Mouse (Mus musculus) cerebellum, adult 11 months (tissue): ENCODE data around the gene Gm765.

Source experiments
- DNase-seq: peaks from one replicate; pipeline ENCODE4 v3.0.0; 2022

Gene Gm765

DNA sequence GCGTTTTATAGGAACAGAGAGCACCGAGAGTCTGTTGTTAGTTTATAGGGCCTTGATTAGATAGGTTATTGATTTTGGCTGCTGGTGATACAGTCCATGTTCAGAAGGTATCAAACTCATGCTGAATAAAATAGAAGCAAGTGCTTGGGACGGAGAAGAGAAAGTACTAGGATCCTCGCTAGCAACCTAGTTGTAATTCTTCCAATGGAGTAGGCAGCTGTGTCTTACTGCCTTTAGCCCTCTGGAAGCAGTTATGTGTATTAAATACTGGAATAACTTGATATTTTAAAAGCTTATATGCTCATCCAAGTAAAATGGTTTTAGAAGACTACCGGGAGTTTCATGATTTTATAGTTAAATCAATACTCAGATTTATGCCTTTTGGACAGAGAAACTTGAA lies 132.3 kb downstream of the Gm765 start:
- no peak for DNase-seq

DNA sequence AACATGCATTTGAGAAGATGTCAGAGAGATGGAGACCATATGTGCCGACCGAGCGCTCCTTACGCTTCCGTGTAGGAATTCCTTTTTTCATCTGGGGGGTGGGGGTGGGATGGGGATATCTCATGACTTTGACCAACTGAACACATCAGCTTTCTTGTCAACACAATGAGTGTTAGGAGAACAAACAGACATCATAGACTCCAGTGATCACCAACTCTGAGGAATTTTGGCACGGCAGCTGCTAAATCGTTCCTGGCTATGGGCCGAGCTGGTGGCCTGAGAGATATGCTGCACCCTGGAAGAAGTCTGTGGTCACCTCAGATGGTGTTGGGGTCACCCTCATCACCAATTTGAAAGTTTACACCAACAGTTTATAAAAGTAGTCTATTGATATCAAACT lies 134.5 kb downstream of the Gm765 start:
- no peak for DNase-seq

DNA sequence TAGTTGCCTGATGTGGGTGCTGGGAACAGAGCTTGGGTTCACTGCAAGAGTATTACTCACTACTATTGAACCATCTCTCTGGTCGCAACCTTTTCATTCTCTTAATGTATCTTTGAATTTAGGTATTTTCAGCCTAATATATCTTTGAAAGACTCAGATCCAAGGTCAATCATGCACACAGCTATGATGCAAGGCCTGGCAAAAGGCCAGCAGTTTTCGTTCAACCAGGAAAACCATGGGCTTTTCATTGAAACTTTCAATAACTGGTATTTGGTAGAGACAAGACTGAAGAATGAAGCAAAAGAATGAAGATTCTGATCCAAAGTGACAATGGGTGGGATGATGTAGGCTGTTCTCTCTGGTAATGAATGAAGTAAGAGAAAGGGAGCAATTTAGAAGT lies 143.8 kb downstream of the Gm765 start:
- DNase-seq: no peak

DNA sequence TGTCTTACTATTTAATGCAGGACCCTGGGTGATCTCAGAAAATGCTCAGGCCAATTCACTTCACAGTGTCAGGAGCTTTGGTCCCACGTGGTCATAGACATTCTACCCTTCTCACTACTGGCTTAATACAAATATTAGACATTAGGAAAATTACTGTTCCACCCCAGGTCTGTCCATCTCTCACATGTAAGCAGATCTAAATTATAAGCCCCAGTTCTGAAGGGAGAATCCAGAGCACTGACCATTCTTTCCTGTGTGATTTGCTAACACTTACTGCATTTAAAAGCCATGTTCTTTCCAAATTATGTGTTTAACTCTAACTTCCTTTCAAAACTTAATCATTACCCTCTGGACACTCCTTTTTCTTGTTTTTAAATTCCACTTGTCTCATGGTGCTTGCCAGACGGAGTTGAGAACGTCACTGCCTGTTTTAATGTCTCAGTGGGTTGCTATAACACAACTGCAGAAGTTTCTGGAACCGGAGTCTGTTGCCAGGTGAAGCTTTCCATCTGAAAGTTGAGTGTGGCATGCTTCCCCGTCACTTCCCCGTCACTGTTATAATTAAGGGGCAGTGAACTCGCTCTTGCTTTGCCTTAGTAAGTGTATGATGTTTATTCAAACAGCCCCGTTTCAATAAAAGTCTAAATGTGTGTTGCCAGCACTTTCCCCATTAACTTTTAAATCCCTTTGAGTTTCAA lies 151.7 kb downstream of the Gm765 start:
- DNase-seq: no peak
